Mouse (Mus musculus) cerebellum, postnatal 10 days (tissue): ENCODE measurements around the gene Olfr519.
A peak's percentile ranks its signal among the peaks of the same experiment; 100 is the strongest.

ENCODE experiments used
- DNase-seq, 2 experiments: peaks; one replicate each; pipeline ENCODE4 v3.0.0; 2021; ENCODE audit warnings: mixed read lengths in 2 of 2

Gene Olfr519

GRCm38 (mm10) chr7:108894320-108894719 lies at the start of gene Olfr519:
Olfr519 (minus strand) TSS chr7:108894420.
- DNase-seq = no peak

DNA sequence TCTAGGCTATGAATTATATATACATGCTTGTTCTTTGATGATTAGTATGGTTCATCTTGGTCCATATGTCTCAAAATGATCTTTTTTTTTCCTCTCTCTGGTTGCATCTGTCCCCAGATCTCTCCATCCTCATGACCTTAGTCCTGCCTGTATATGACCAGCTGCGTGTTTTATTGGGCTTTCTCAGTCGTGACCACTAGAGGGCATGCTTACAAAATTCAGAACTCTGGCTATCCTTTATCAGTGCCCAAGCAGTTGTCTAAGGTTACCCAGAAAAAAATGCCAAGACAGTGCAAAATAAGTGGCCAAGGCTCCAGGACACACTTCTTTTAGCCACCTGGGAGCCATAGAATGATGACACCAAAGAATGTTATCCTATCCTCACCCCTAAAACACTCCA lies 49.8 kb upstream of the Olfr519 start:
- peak; percentile 72 to 79 for DNase-seq

- no peak for DNase-seq
Measured at GRCm38 (mm10) chr7:108941466-108941865, 47.2 kb upstream of the Olfr519 start.

DNA sequence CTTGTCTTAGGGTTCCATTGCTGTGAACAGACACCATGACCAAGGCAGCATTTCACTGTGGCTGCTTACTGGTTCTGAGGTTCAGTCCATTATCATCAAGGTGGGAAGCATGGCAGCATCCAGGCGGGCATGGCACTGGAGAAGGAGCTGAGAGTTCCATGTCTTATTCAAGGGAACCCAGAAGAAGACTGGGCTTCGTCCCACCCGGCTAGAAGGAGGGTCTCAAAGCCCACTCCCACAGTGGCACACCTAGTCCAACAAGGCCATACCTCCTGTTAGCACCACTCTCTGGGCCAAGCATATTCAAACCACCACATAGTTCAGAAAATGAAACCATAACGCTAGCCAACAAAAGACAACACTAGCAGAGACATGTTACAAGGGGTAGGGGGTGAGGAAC lies 42.4 kb upstream of the Olfr519 start:
- no peak for DNase-seq

- DNase-seq = no peak
Measured at GRCm38 (mm10) chr7:108935411-108935810, 41.2 kb upstream of the Olfr519 start.

DNA sequence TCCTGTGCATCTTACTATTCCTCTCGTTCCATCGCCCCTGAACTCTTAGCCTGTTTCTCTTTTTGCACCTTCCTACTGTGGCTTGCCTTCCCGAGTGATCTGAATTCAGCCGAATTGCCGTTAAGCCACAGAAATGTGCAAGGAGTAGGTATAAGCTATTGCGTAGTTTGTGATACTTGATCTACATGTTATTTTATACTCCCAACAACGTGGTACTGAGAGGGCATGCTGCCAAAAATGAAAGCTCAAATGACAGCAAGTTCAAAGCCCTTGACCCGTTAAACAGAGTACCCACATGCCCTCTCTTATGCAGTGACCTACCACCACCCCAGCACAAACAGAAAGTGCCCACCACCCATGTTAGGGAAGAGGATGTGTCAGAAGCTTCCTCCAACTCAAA lies 40.6 kb upstream of the Olfr519 start:
- peak; percentile 20 to 37 for DNase-seq

- peak; percentile 92 to 95 for DNase-seq
Measured at GRCm38 (mm10) chr7:108933794-108934731, 39.8 kb upstream of the Olfr519 start, which contains the start of gene Eif3f. Eif3f (plus strand) TSS chr7:108934417.

- DNase-seq = no peak
Measured at GRCm38 (mm10) chr7:108929726-108930393, 35.6 kb upstream of the Olfr519 start, which contains the start of gene Nlrp10. Nlrp10 (minus strand) TSS chr7:108930178.

- no peak for DNase-seq
Measured at GRCm38 (mm10) chr7:108928280-108929188, 34.3 kb upstream of the Olfr519 start.

- DNase-seq = no peak
Measured at GRCm38 (mm10) chr7:108927043-108927442, 32.8 kb upstream of the Olfr519 start.

DNA sequence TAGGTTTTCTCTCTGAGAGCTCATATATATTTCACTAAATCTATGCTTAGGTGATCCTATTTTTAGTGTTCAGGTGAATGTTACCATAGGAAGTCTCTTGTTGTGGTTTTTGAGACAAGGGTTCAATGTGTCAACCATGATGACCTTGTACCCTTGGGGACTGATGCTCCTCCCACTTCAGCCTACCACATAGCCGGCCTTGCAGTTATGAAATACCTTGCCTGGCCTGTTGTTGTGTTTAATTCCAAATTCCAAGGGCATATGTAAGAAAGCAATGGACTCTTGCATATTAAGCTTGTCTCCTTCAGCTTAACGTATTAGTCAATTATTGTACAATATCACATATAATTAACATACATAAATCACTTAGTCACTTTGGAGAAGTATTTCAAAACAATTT lies 9.7 kb upstream of the Olfr519 start:
- no peak for DNase-seq

DNA sequence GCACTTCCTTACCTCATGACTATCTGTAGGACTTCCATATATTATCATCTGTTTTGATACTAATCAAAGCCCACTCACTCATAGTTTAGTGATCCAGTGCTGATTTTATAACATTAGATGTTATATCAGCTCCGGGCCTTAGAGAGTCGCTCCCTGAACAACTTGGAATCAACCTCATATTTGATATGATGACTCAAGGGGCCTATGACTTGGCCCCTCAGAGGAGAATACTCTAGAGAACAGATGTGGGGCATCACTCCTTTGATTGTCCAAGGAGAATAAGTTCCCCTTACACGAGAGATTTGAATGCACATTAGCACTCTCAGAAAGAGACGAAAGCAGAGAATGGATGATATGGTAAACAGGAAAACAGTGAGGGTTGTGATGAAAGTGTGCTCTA lies 9.3 kb downstream of the Olfr519 start, which contains the start of gene Olfr518:
TSS of gene Olfr518 (minus strand) at position 101 of the 400 bp plus-strand sequence.
- DNase-seq = no peak

GRCm38 (mm10) chr7:108872279-108872678 lies 21.9 kb downstream of the Olfr519 start, which contains the start of gene Olfr517:
Olfr517 (minus strand) TSS chr7:108872379.
- DNase-seq = no peak

- no peak for DNase-seq
Measured at GRCm38 (mm10) chr7:108850429-108850828, 43.8 kb downstream of the Olfr519 start, which contains the start of gene Olfr516. Olfr516 (minus strand) TSS chr7:108850529.
